Mouse (Mus musculus): ENCODE results near the gene Pitpnm2. TPM values are rescaled to one million over a fixed set of nuclear protein-coding genes. Genes with fewer than 3 reads are reported as not detected.

Gene Pitpnm2
- total and polyA plus RNA-seq, 3 experiments = 9.0 to 35.6 (median 24.1) TPM

DNA sequence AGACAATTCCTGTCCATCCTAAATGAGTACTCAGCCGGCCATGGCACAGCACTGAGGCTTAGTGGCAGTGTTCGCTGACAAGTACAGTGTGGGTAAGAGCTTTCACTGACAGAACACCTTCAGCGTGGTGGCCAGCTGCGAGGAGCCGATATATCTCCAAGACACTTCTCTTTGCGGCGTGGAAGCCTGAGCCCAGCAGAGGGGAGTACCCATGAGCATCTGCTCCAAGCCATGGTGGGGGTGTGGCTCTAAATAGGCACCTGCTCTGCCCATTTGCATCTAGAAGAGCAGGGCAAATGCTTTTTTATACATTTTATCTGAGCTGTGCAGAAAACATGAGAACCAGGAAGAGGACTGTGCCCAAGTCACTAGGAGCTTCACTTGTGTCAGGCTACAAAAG lies 23.7 kb downstream of the Pitpnm2 start:
- ATAC-seq (ENCODE audit: extremely low read depth, insufficient number of reproducible peaks, low FRiP score, poor library complexity, severe bottlenecking) = no peak
- no peak for DNase-seq (ENCODE audit: low spot score)
- no peak overlapping the region for H3K4me3 ChIP-seq (ENCODE audit: low read depth, low read length)
- H3K36me3 ChIP-seq (replicated peaks) = peaks cover 44% of the 10 kb centered on the region
- H3K27me3 ChIP-seq (ENCODE audit: insufficient read depth, low read length) = no peaks in the 10 kb centered on the region
- 0 out of 2 replicates have a peak, but pooled peaks cover 2% of the 10 kb centered on the region for H3K4me1 ChIP-seq (ENCODE audit: insufficient read depth, low read depth, low read length)
- TF ChIP-seq TAL1 (conservative IDR thresholded peaks at IDR 0.05; ENCODE audit: low read depth, low read length) (no peak), CTCF (IDR thresholded peaks at IDR 0.05; ENCODE audit: low read depth, low read length) (no peak), GATA2 (IDR thresholded peaks at IDR 0.05; ENCODE audit: borderline replicate concordance, low read depth, low read length) (no peak), POLR2AphosphoS5 (IDR thresholded peaks at IDR 0.05; ENCODE audit: insufficient replicate concordance, low read depth, low read length) (no peak), GATA1 (IDR thresholded peaks at IDR 0.05; ENCODE audit: borderline replicate concordance, low read length) (no peak)
- H3K9me3 ChIP-seq (replicated peaks) = no peaks in the 10 kb centered on the region

DNA sequence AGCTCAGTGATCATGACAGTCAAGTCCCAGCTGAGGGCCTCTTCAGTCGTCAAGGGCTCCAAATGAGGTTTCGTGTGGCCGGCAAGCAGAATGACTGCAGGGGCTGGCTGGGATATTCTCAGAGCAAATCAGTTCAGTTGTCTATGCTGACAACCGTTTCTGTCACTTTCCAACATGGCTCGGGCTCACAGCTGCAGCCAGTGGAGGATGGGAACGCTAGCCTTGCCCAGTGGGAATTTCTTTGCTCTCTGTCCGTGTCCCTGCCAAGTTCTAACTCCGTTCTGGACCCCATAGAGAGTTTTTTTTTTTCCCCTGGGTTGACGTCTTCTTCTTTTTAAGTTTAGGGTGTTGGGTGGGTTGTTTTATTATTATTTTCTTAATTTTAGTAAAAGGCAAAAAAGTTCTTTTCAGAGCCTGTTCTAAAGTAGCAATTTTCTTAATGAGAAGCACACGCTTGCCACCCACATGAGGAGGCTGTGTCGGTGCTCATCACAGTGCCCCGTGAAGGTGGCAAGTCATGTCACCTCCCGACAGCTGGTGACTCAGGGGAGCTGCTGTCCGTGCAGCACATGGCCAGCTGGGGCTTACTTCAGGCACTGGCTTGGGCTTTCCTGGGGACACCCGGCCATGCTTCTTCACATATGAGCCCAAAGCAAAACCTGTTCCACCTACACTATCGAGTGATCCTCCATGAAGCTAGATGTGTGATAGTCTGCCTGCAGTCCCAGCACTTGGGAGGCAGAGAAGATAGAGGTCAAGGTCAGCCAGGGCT lies 25.1 kb downstream of the Pitpnm2 start:
- no peaks in the 10 kb centered on the region for H3K9me3 ChIP-seq (replicated peaks)
- ATAC-seq (ENCODE audit: extremely low read depth, insufficient number of reproducible peaks, low FRiP score, poor library complexity, severe bottlenecking) = no peak
- H3K4me3 ChIP-seq (ENCODE audit: low read depth, low read length) = no peak overlapping the region
- H3K27me3 ChIP-seq (ENCODE audit: insufficient read depth, low read length) = no peaks in the 10 kb centered on the region
- H3K4me1 ChIP-seq (ENCODE audit: insufficient read depth, low read depth, low read length) = 0 out of 2 replicates have a peak, but pooled peaks cover 2% of the 10 kb centered on the region
- H3K36me3 ChIP-seq (replicated peaks) = peaks cover 51% of the 10 kb centered on the region
- no peak for DNase-seq (ENCODE audit: low spot score)
- TF ChIP-seq POLR2AphosphoS5 (IDR thresholded peaks at IDR 0.05; ENCODE audit: insufficient replicate concordance, low read depth, low read length) = no peak
- TF ChIP-seq GATA2 (IDR thresholded peaks at IDR 0.05; ENCODE audit: borderline replicate concordance, low read depth, low read length) = no peak
- TF ChIP-seq CTCF (IDR thresholded peaks at IDR 0.05; ENCODE audit: low read depth, low read length) = no peak
- no peak for TF ChIP-seq TAL1 (conservative IDR thresholded peaks at IDR 0.05; ENCODE audit: low read depth, low read length)
- TF ChIP-seq GATA1 (IDR thresholded peaks at IDR 0.05; ENCODE audit: borderline replicate concordance, low read length) = no peak

DNA sequence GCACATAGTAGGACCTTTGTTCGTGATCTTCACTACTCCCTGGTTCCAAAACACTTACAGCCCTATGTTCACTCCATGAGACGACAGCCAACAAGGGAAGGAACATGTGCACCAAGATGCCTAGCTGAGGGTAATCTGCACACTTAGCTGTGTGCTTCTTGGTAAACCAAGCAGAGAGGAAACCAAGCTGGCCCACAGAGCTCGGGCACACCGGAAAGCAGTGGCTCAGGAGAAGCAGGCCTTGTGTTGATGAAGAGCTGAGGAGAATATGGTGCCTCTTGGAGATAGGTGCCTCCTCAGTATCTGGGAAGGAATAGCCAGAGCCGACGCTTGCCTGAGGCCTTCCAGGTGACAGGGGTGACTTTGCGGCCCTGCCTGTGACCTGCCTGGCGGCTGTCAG lies 26.0 kb downstream of the Pitpnm2 start:
- DNase-seq (ENCODE audit: low spot score) = no peak
- no peak overlapping the region for H3K4me3 ChIP-seq (ENCODE audit: low read depth, low read length)
- no peaks in the 10 kb centered on the region for H3K9me3 ChIP-seq (replicated peaks)
- TF ChIP-seq CTCF (IDR thresholded peaks at IDR 0.05; ENCODE audit: low read depth, low read length) (no peak), POLR2AphosphoS5 (IDR thresholded peaks at IDR 0.05; ENCODE audit: insufficient replicate concordance, low read depth, low read length) (no peak), TAL1 (conservative IDR thresholded peaks at IDR 0.05; ENCODE audit: low read depth, low read length) (no peak), GATA1 (IDR thresholded peaks at IDR 0.05; ENCODE audit: borderline replicate concordance, low read length) (no peak), GATA2 (IDR thresholded peaks at IDR 0.05; ENCODE audit: borderline replicate concordance, low read depth, low read length) (no peak)
- H3K36me3 ChIP-seq (replicated peaks) = peaks cover 57% of the 10 kb centered on the region
- ATAC-seq (ENCODE audit: extremely low read depth, insufficient number of reproducible peaks, low FRiP score, poor library complexity, severe bottlenecking) = no peak
- 0 out of 2 replicates have a peak, but pooled peaks cover 2% of the 10 kb centered on the region for H3K4me1 ChIP-seq (ENCODE audit: insufficient read depth, low read depth, low read length)
- no peaks in the 10 kb centered on the region for H3K27me3 ChIP-seq (ENCODE audit: insufficient read depth, low read length)

DNA sequence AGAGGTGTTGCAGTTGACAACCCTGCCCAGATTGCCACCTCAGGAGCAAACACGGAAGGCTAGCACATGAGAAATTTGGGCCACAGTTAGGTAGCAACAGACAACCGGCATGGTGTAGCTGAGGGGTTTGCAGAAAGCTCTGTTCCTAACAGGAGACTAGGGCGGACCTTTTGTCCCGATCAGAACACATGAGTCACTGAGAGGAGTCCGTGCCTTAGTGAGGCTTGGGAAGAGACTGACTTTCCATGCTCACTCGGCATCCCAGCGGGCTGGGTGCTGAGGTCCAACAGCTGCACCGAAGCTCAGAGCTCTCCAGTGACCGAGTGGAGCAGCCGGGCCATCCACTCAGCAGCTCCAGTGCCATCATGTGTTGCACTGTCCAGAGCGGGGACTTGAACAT lies 26.9 kb downstream of the Pitpnm2 start:
- Histone ChIP-seq H3K4me3 (ENCODE audit: low read depth, low read length) (no peak overlapping the region), H3K36me3 (replicated peaks) (peaks cover 66% of the 10 kb centered on the region), H3K4me1 (ENCODE audit: insufficient read depth, low read depth, low read length) (peaks cover 10% of the 10 kb centered on the region), H3K27me3 (ENCODE audit: insufficient read depth, low read length) (no peaks in the 10 kb centered on the region), H3K9me3 (replicated peaks) (no peaks in the 10 kb centered on the region)
- ATAC-seq (ENCODE audit: extremely low read depth, insufficient number of reproducible peaks, low FRiP score, poor library complexity, severe bottlenecking) (no peak), DNase-seq (ENCODE audit: low spot score) (no peak)
- TF ChIP-seq GATA2 (IDR thresholded peaks at IDR 0.05; ENCODE audit: borderline replicate concordance, low read depth, low read length) = no peak
- no peak for TF ChIP-seq GATA1 (IDR thresholded peaks at IDR 0.05; ENCODE audit: borderline replicate concordance, low read length)
- TF ChIP-seq POLR2AphosphoS5 (IDR thresholded peaks at IDR 0.05; ENCODE audit: insufficient replicate concordance, low read depth, low read length) = no peak
- TF ChIP-seq TAL1 (conservative IDR thresholded peaks at IDR 0.05; ENCODE audit: low read depth, low read length) = no peak
- TF ChIP-seq CTCF (IDR thresholded peaks at IDR 0.05; ENCODE audit: low read depth, low read length) = no peak

DNA sequence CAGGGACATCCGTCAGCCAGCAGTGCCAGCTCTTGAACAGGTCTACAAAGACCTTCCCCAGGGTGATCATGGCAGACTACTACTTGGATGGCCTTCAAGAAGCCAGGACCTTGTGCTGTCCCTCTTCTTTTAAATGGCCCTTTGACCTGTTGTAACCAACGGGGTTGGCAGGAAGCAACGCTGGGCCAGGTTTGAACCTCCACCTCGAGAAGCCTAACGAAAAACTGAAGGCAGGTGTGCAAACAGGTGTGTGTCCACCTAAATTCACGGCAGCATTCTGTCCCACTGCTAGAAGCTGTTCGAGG lies 27.9 kb downstream of the Pitpnm2 start:
- TF ChIP-seq GATA1 (IDR thresholded peaks at IDR 0.05; ENCODE audit: borderline replicate concordance, low read length) = no peak
- TF ChIP-seq TAL1 (conservative IDR thresholded peaks at IDR 0.05; ENCODE audit: low read depth, low read length) = no peak
- no peak for TF ChIP-seq POLR2AphosphoS5 (IDR thresholded peaks at IDR 0.05; ENCODE audit: insufficient replicate concordance, low read depth, low read length)
- no peak for TF ChIP-seq GATA2 (IDR thresholded peaks at IDR 0.05; ENCODE audit: borderline replicate concordance, low read depth, low read length)
- TF ChIP-seq CTCF (IDR thresholded peaks at IDR 0.05; ENCODE audit: low read depth, low read length) = no peak
- H3K27me3 ChIP-seq (ENCODE audit: insufficient read depth, low read length) = no peaks in the 10 kb centered on the region
- peaks cover 14% of the 10 kb centered on the region for H3K4me1 ChIP-seq (ENCODE audit: insufficient read depth, low read depth, low read length)
- H3K36me3 ChIP-seq (replicated peaks) = peaks cover 68% of the 10 kb centered on the region
- H3K4me3 ChIP-seq (ENCODE audit: low read depth, low read length) = no peak overlapping the region
- no peaks in the 10 kb centered on the region for H3K9me3 ChIP-seq (replicated peaks)
- ATAC-seq (ENCODE audit: extremely low read depth, insufficient number of reproducible peaks, low FRiP score, poor library complexity, severe bottlenecking) (no peak), DNase-seq (ENCODE audit: low spot score) (no peak)

DNA sequence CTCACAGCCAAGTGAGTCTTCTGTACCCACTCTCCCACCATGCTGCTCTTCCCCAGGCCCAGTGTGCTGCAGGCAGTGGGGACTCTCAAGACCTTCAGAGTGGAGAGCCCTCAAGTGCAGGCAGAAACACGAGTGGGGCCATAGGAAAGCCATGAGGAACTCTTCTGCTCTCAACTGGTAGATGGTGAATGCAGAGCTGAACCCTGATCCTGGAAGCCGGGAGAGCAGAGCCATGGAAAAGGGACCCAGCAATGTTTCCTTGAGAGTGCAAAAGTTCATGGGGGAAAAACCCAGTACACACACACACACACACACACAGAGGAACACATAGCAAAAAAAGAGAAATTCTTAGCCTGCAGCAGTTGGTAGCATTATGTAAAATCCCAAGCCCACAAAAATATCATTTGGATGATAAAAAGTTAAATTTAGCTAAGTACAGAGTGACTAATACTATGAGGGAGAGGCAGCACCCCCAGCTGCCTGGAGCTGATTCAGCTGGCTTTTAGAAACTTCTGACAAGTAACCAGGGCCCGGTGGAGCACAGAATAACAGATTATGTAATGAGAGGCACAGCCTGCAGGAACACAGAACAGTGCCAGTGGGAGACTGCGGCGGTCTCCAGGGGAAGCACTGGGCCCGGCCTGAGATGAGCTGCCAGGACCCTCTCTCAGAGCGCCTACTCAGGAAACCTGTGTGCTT lies 28.4 kb downstream of the Pitpnm2 start:
- ATAC-seq (ENCODE audit: extremely low read depth, insufficient number of reproducible peaks, low FRiP score, poor library complexity, severe bottlenecking) (no peak), DNase-seq (ENCODE audit: low spot score) (no peak)
- peaks cover 72% of the 10 kb centered on the region for H3K36me3 ChIP-seq (replicated peaks)
- peaks cover 14% of the 10 kb centered on the region for H3K4me1 ChIP-seq (ENCODE audit: insufficient read depth, low read depth, low read length)
- no peak overlapping the region for H3K4me3 ChIP-seq (ENCODE audit: low read depth, low read length)
- no peaks in the 10 kb centered on the region for H3K27me3 ChIP-seq (ENCODE audit: insufficient read depth, low read length)
- H3K9me3 ChIP-seq (replicated peaks) = no peaks in the 10 kb centered on the region
- TF ChIP-seq TAL1 (conservative IDR thresholded peaks at IDR 0.05; ENCODE audit: low read depth, low read length) = no peak
- TF ChIP-seq GATA1 (IDR thresholded peaks at IDR 0.05; ENCODE audit: borderline replicate concordance, low read length) = no peak
- no peak for TF ChIP-seq POLR2AphosphoS5 (IDR thresholded peaks at IDR 0.05; ENCODE audit: insufficient replicate concordance, low read depth, low read length)
- no peak for TF ChIP-seq CTCF (IDR thresholded peaks at IDR 0.05; ENCODE audit: low read depth, low read length)
- TF ChIP-seq GATA2 (IDR thresholded peaks at IDR 0.05; ENCODE audit: borderline replicate concordance, low read depth, low read length) = no peak

All from G1E (cell line).